ENCODE assay signal across 16 mouse cellular contexts in the genomic region with DNA sequence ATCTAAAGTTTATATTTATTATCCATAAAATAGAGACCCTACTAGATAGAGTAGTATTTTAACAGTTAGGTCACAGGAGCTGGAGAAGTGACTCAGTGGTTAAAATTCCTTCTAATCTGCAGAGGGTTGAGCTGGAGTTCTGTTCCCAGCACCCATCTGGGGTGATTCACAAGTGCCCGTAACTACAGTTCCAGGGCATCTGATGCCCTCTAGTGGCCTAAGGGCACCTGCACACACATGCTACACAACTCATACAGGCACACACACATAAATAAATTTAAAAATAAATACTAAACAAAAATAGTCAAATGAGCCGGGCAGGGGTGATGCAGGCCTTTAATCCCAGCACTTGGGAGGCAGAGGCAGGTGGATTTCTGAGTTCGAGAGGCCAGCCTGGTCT. TPM values are rescaled to one million over a fixed set of nuclear protein-coding genes. Genes with fewer than 3 reads are reported as not detected.
"Had no signal": no experiment of that assay in that cellular context is flagged by ENCODE, and none has a peak within 500 bp of the region (broad histone marks: within the 10 kb centered on the region; RNA-seq: fewer than 3 reads in every experiment).

No protein-coding gene starts in this region.

- DNase-seq: kidney, adult 8-10 months; kidney, postnatal 4 days; liver, embryonic 13.5 days; lung, adult 2 months; lung, postnatal 4 days; midbrain, embryonic 14.5 days; right cerebral cortex, postnatal 14 days had no signal

- H3K27me3 ChIP-seq: liver, embryonic 13.5 days; neural tube, embryonic 12.5 days; stomach, embryonic 15.5 days had no signal

- H3K9me3 ChIP-seq: limb, embryonic 10.5 days; liver, embryonic 13.5 days; midbrain, embryonic 10.5 days; neural tube, embryonic 12.5 days; stomach, embryonic 15.5 days had no signal

- H3K9ac ChIP-seq: liver, embryonic 13.5 days; neural tube, embryonic 12.5 days; stomach, embryonic 15.5 days had no signal

- H3K4me2 ChIP-seq: liver, embryonic 13.5 days; neural tube, embryonic 12.5 days; stomach, embryonic 15.5 days had no signal

- H3K27ac ChIP-seq: kidney, postnatal 0 days; left cerebral cortex, adult 2 months; limb, embryonic 10.5 days; liver, embryonic 13.5 days; midbrain, embryonic 10.5 days; neural tube, embryonic 12.5 days; stomach, embryonic 15.5 days had no signal

- ATAC-seq: lung, postnatal 0 days had no signal

- H3K36me3 ChIP-seq: limb, embryonic 10.5 days; liver, embryonic 13.5 days; midbrain, embryonic 10.5 days; neural tube, embryonic 12.5 days; stomach, embryonic 15.5 days had no signal

- H3K4me1 ChIP-seq: limb, embryonic 10.5 days; midbrain, embryonic 10.5 days; neural tube, embryonic 12.5 days; stomach, embryonic 15.5 days had no signal

- H3K4me3 ChIP-seq: left cerebral cortex, adult 2 months; limb, embryonic 10.5 days; liver, embryonic 13.5 days; midbrain, embryonic 10.5 days; myocyte; neural tube, embryonic 12.5 days; stomach, embryonic 15.5 days had no signal

RNA-seq across cellular contexts. Expression of a gene that starts 39.7 kb away (rescaled TPM):
- polyA plus RNA-seq: liver, embryonic 13.5 days; neural tube, embryonic 12.5 days; spleen, adult 2 months had no signal
